Mouse (Mus musculus): ENCODE data around the gene Iqcn. TPM values are rescaled to one million over a fixed set of nuclear protein-coding genes. Genes with fewer than 3 reads are reported as not detected.

The Iqcn gene
- polyA plus RNA-seq (2015; fragmentation: Nextera tagmentation; extraction: Ambion mirVana) = 0.03 and 0.09 TPM in 2 replicates

DNA sequence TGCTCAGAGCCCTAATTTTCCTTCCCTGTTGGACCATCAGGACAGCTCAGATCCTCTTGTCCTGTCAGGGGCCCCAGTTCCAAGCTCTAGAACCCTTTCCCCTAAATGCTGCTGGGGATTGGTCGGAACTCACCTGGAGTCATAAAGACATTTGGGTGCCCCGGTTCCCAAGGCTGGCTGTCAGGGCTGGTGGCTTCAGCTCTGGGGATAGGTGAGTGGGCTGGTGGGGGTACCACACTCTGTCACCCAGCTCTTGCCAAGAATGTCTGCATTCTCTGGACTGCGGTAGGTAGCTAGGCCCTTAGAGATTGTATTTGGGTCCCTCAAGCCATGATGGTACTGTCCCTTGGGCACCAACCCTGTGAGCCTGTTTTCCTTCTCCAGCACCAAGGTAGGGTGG is at the start of gene Iqcn:
TSS of gene Iqcn (plus strand) at position 171 of the 400 bp plus-strand sequence.
- Histone ChIP-seq H3K9ac (no peak within 1 kb of the TSS), H3K4me3 (replicated peaks) (no peak within 1 kb of the TSS), H3K36me3 (peaks cover 24% of the 10 kb centered on the region), H3K27me3 (no peaks in the 10 kb centered on the region), H3K4me2 (peak within 1 kb of the TSS; percentile 72; the same call in 1 of the 2 replicates), H3K4me1 (peaks cover 22% of the 10 kb centered on the region), H3K9me3 (replicated peaks) (no peaks in the 10 kb centered on the region), H3K27ac (no peak within 1 kb of the TSS)
- 78% methylated on average over 3 of the region's 3 CpGs for WGBS
- no peak for ATAC-seq (replicated peaks; ENCODE audit: low FRiP score)

DNA sequence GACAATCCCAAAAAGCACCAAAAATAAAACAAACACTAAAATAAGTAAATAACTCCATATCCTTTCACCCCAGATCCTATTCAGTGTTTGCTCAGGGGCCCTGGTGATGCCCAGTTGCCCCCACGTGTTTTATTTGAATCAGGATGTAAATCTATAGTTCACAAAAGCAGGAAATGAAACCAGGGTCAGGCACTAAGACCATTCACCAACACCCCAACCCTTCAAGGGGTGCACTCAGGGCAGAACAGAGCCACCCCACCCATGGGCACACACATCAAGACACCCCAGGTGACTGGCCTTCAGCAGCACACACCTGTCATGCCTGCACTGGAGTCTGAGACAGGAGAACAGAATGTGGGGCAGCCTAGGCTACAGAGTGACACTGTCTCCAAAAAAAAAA is 49.1 kb upstream of the Iqcn start:
- H3K27me3 ChIP-seq = no peaks in the 10 kb centered on the region
- H3K4me2 ChIP-seq = no peak overlapping the region
- WGBS = 57% methylated on average over 1 of the region's 1 CpGs
- no peaks in the 10 kb centered on the region for H3K9me3 ChIP-seq (replicated peaks)
- ATAC-seq (replicated peaks; ENCODE audit: low FRiP score) = no peak
- no peak overlapping the region for H3K9ac ChIP-seq
- peaks cover 75% of the 10 kb centered on the region for H3K36me3 ChIP-seq
- no peak overlapping the region for H3K27ac ChIP-seq
- no peak overlapping the region for H3K4me3 ChIP-seq (replicated peaks)
- peaks cover 36% of the 10 kb centered on the region for H3K4me1 ChIP-seq

- no peak overlapping the region for H3K4me2 ChIP-seq
- no peak overlapping the region for H3K9ac ChIP-seq
- no peaks in the 10 kb centered on the region for H3K9me3 ChIP-seq (replicated peaks)
- peaks cover 62% of the 10 kb centered on the region for H3K36me3 ChIP-seq
- no peaks in the 10 kb centered on the region for H3K27me3 ChIP-seq
- WGBS = 70% methylated on average over 2 of the region's 2 CpGs
- no peak overlapping the region for H3K27ac ChIP-seq
- ATAC-seq (replicated peaks; ENCODE audit: low FRiP score) = no peak
- H3K4me3 ChIP-seq (replicated peaks) = no peak overlapping the region
- peaks cover 36% of the 10 kb centered on the region for H3K4me1 ChIP-seq
Observed at GRCm38 (mm10) chr8:70655469-70655868, 47.8 kb upstream of the Iqcn start.

- H3K4me2 ChIP-seq = no peak overlapping the region
- WGBS = 67% methylated on average over 13 of the region's 13 CpGs
- H3K4me1 ChIP-seq = peaks cover 38% of the 10 kb centered on the region
- ATAC-seq (replicated peaks; ENCODE audit: low FRiP score) = no peak
- no peaks in the 10 kb centered on the region for H3K9me3 ChIP-seq (replicated peaks)
- H3K36me3 ChIP-seq = peaks cover 54% of the 10 kb centered on the region
- no peak overlapping the region; the same call in 1 of the 2 replicates for H3K27ac ChIP-seq
- H3K27me3 ChIP-seq = no peaks in the 10 kb centered on the region
- no peak overlapping the region for H3K4me3 ChIP-seq (replicated peaks)
- no peak overlapping the region for H3K9ac ChIP-seq
Observed at GRCm38 (mm10) chr8:70656193-70656790, 47.0 kb upstream of the Iqcn start.

DNA sequence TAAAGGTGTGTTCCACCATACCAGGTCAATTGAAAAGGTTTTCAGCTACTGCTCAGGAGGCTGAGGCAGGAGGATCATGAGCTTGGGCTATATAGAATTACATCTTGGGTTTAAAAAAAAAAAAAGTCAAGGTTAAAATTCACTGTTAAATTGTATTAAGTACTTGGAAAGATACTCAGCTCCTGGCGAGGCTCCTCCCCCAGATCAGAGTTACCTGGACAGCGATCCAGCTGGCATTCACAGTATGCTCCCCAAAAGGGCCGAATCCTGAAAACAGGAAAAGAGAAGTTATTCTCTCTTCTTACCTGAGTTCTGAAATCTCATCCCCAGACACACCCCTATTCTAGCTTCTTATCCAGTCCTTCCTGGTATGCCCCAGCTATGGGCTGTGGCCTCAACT is 46.0 kb upstream of the Iqcn start:
- H3K4me1 ChIP-seq = peaks cover 38% of the 10 kb centered on the region
- no peak overlapping the region for H3K4me2 ChIP-seq
- no peak for ATAC-seq (replicated peaks; ENCODE audit: low FRiP score)
- H3K9ac ChIP-seq = no peak overlapping the region
- no peak overlapping the region for H3K4me3 ChIP-seq (replicated peaks)
- peaks cover 45% of the 10 kb centered on the region for H3K36me3 ChIP-seq
- WGBS = 92% methylated on average over 3 of the region's 3 CpGs
- no peaks in the 10 kb centered on the region for H3K9me3 ChIP-seq (replicated peaks)
- no peaks in the 10 kb centered on the region for H3K27me3 ChIP-seq
- no peak overlapping the region for H3K27ac ChIP-seq

GRCm38 (mm10) chr8:70657739-70658138 is 45.5 kb upstream of the Iqcn start:
- no peak for ATAC-seq (replicated peaks; ENCODE audit: low FRiP score)
- H3K4me3 ChIP-seq (replicated peaks) = peak overlapping the region; percentile 77
- peaks cover 40% of the 10 kb centered on the region for H3K36me3 ChIP-seq

GRCm38 (mm10) chr8:70658897-70659603 is 44.2 kb upstream of the Iqcn start:
- peak overlapping the region; percentile 77 for H3K4me3 ChIP-seq (replicated peaks)
- under 1% methylated on average over 31 of the region's 31 CpGs for WGBS
- H3K9ac ChIP-seq = peak overlapping the region; percentile 70
- H3K27ac ChIP-seq = peak overlapping the region; percentile 91
- no peaks in the 10 kb centered on the region for H3K9me3 ChIP-seq (replicated peaks)
- H3K27me3 ChIP-seq = no peaks in the 10 kb centered on the region
- ATAC-seq (replicated peaks; ENCODE audit: low FRiP score) = peak; percentile 62
- H3K4me1 ChIP-seq = peaks cover 39% of the 10 kb centered on the region
- H3K4me2 ChIP-seq = peak overlapping the region; percentile 85
- peaks cover 31% of the 10 kb centered on the region for H3K36me3 ChIP-seq

More at GRCm38 (mm10) chr8:70657739-70658138, 45.5 kb upstream of the Iqcn start:
- 76% methylated on average over 2 of the region's 2 CpGs for WGBS
- Histone ChIP-seq H3K4me1 (peaks cover 38% of the 10 kb centered on the region), H3K9me3 (replicated peaks) (no peaks in the 10 kb centered on the region), H3K27ac (no peak overlapping the region), H3K27me3 (no peaks in the 10 kb centered on the region), H3K4me2 (peak overlapping the region; percentile 85), H3K9ac (0 out of 2 replicates have a peak overlapping the region, but pooled peaks have one; percentile 7)

GRCm38 (mm10) chr8:70659604-70660272 is 43.5 kb upstream of the Iqcn start:
- peak overlapping the region; percentile 91 for H3K27ac ChIP-seq
- peak; percentile 96 for ATAC-seq (replicated peaks; ENCODE audit: low FRiP score)
- H3K27me3 ChIP-seq = no peaks in the 10 kb centered on the region
- H3K36me3 ChIP-seq = peaks cover 28% of the 10 kb centered on the region
- WGBS = under 1% methylated on average over 44 of the region's 44 CpGs
- peak overlapping the region; percentile 85 for H3K4me2 ChIP-seq
- no peaks in the 10 kb centered on the region for H3K9me3 ChIP-seq (replicated peaks)
- peak overlapping the region; percentile 70 for H3K9ac ChIP-seq
- H3K4me1 ChIP-seq = peaks cover 39% of the 10 kb centered on the region
- peak overlapping the region; percentile 77 for H3K4me3 ChIP-seq (replicated peaks)

DNA sequence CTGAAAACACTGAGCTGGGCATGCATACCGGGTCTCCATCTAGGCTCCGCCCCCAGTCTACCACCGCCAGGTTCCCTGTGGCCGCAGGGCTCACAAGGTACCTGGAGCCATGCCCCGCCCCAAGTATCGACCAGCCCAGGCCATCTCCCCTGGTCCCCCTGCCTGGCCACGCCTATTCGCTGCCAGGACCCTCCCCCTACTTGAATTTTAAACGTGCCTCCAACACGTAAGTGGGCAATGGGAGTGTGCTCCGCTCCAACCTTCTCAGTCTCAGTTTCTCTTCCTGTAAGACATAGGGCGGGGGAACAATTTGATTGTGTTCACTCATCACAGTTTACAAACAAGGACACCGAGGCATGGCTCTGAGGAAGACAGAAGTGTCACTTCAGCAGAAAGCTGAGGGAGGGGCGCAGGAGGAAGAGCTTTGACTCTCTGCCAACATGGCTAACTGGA is 43.0 kb upstream of the Iqcn start, which contains the start of gene Pgpep1:
TSS of gene Pgpep1 (minus strand) at position 116 of the 453 bp plus-strand sequence.
- Histone ChIP-seq H3K36me3 (peaks cover 22% of the 10 kb centered on the region), H3K9ac (peak within 1 kb of the TSS; percentile 70), H3K9me3 (replicated peaks) (no peaks in the 10 kb centered on the region), H3K27ac (peak within 1 kb of the TSS; percentile 91), H3K4me2 (peak within 1 kb of the TSS; percentile 85), H3K4me1 (peaks cover 38% of the 10 kb centered on the region), H3K4me3 (replicated peaks) (peak within 1 kb of the TSS; percentile 77), H3K27me3 (no peaks in the 10 kb centered on the region)
- WGBS = 4% methylated on average over 14 of the region's 14 CpGs
- peak; percentile 72 for ATAC-seq (replicated peaks; ENCODE audit: low FRiP score)

DNA sequence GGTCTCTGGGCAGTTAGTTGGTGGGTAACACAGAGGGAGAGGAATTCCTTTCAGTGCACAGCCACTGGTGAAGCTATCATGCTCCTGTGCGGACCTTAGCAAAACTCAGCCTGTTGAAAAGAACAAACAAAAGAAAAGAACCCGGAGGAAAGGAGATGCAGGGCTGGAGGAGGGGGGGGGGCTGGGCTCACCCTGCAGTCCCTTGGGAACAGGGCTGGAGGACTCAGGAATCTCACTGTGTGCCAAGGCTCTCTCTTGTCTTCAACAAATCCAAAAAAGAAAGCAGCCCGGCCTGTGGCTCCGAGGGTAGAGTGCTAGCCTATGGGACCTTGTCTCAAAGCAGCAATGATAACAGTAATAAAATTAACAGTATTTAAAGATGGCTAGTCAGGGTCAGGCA is 39.6 kb upstream of the Iqcn start:
- Histone ChIP-seq H3K27me3 (no peaks in the 10 kb centered on the region), H3K9ac (no peak overlapping the region), H3K4me1 (peaks cover 24% of the 10 kb centered on the region), H3K9me3 (replicated peaks) (no peaks in the 10 kb centered on the region), H3K4me3 (replicated peaks) (no peak overlapping the region), H3K36me3 (no peaks in the 10 kb centered on the region), H3K27ac (no peak overlapping the region), H3K4me2 (no peak overlapping the region)
- WGBS = 50% methylated on average over 4 of the region's 4 CpGs
- no peak for ATAC-seq (replicated peaks; ENCODE audit: low FRiP score)

- H3K4me1 ChIP-seq = peaks cover 18% of the 10 kb centered on the region
- H3K36me3 ChIP-seq = no peaks in the 10 kb centered on the region
- no peaks in the 10 kb centered on the region for H3K9me3 ChIP-seq (replicated peaks)
- no peak overlapping the region for H3K27ac ChIP-seq
- no peak overlapping the region for H3K4me3 ChIP-seq (replicated peaks)
- no peak for ATAC-seq (replicated peaks; ENCODE audit: low FRiP score)
- WGBS = 80% methylated on average over 3 of the region's 3 CpGs
- H3K9ac ChIP-seq = no peak overlapping the region
- H3K4me2 ChIP-seq = no peak overlapping the region
- H3K27me3 ChIP-seq = no peaks in the 10 kb centered on the region
Observed at GRCm38 (mm10) chr8:70664631-70665030, 38.6 kb upstream of the Iqcn start.

DNA sequence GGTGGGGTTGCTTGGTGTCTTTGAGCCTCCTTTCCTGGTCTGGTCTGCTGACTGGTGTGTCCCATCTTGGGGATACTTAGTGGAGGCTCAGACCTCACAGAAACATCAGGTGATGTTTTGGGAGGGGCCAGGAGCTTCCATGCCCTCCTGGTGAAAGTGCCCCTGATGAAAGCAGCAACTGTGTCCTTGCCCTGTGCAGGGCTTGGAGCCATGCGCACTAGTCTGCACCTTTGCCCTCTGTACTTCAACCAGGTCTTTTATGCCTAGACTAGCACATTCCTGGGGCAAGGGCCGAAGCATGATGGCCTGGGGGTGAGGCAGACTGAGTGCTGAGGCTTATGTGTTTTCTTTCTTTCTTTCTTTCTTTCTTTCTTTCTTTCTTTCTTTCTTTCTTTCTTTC is 37.7 kb upstream of the Iqcn start:
- peak; percentile 61; the same call in 1 of the 2 replicates for ATAC-seq (replicated peaks; ENCODE audit: low FRiP score)

More for the DNA sequence above, 37.7 kb upstream of the Iqcn start:
- 60% methylated on average over 2 of the region's 2 CpGs for WGBS
- Histone ChIP-seq H3K9ac (no peak overlapping the region), H3K4me3 (replicated peaks) (no peak overlapping the region), H3K9me3 (replicated peaks) (no peaks in the 10 kb centered on the region), H3K4me2 (no peak overlapping the region), H3K36me3 (no peaks in the 10 kb centered on the region), H3K27me3 (no peaks in the 10 kb centered on the region), H3K4me1 (peaks cover 10% of the 10 kb centered on the region), H3K27ac (peak overlapping the region; percentile 64; the same call in 1 of the 2 replicates)
